20 mouse cellular contexts compared by ENCODE assay signal in the genomic region with DNA sequence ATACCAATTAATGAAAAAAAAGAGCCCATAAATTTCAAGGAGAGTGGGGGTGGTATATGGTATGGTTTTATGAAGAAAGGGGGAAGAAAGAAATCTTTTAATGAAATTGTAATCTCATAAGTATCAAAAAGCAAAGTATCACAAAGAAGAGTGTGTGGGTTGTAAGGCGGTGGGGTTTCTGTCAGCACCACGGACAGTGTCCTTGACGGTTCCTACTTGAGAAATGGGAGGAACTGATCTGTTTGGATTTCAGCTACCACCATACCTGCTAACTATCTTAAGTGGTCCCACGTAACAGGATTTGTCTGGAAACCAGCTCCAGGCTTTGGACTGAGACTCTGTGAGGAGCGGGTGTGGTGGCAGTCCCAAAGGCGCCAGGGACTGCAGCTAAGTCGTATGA. TPM values are rescaled to one million over a fixed set of nuclear protein-coding genes. Genes with fewer than 3 reads are reported as not detected.
A peak's percentile ranks its signal among the peaks of the same experiment; 100 is the strongest.
DNase-seq lines count a peak whose midpoint lies in the region; ATAC-seq and TF ChIP-seq lines count a peak whose summit lies in the region.
"Had no signal": no experiment of that assay in that cellular context is flagged by ENCODE, and none has a peak within 500 bp of the region (broad histone marks: within the 10 kb centered on the region; RNA-seq: fewer than 3 reads in every experiment).

No protein-coding gene starts in this region.

- H3K4me2 ChIP-seq in neural tube, embryonic 15.5 days, result no peak overlapping the region
- no peak overlapping the region for H3K4me2 ChIP-seq in myocyte (ENCODE audit: low read depth)
- H3K4me2 ChIP-seq: embryonic facial prominence, embryonic 13.5 days; forebrain, embryonic 13.5 days; heart, embryonic 11.5 days; liver, embryonic 12.5 days; midbrain, embryonic 12.5 days had no signal

- H3ac ChIP-seq in myocyte (ENCODE audit: control insufficient read depth, insufficient read length), result no peak overlapping the region

- no peaks in the 10 kb centered on the region for H3K36me3 ChIP-seq in neural tube, embryonic 15.5 days
- H3K36me3 ChIP-seq in myocyte (ENCODE audit: control insufficient read depth, insufficient read depth), result no peaks in the 10 kb centered on the region
- H3K36me3 ChIP-seq: embryonic facial prominence, embryonic 13.5 days; G1E; liver, embryonic 12.5 days; midbrain, embryonic 12.5 days had no signal

- no peak overlapping the region for H3K4me3 ChIP-seq in neural tube, embryonic 15.5 days (replicated peaks)
- H3K4me3 ChIP-seq in myocyte, result no peak overlapping the region
- H3K4me3 ChIP-seq: embryonic facial prominence, embryonic 13.5 days; forebrain, embryonic 13.5 days; layer of hippocampus, adult 2 months; liver, embryonic 12.5 days; midbrain, embryonic 12.5 days had no signal

- H3K4me1 ChIP-seq in neural tube, embryonic 15.5 days, result no peaks in the 10 kb centered on the region
- H3K4me1 ChIP-seq: embryonic facial prominence, embryonic 13.5 days; forebrain, embryonic 13.5 days; liver, embryonic 12.5 days; midbrain, embryonic 12.5 days had no signal

- peak; percentile 5 for DNase-seq in heart, postnatal 4 days
- DNase-seq in heart, postnatal 25 days (ENCODE audit: low spot score), result no peak
- DNase-seq in neural tube, embryonic 10.5 days (ENCODE audit: extremely low spot score, low spot score), result peak; percentile 26
- DNase-seq in embryo, embryonic 11 days, result peak; percentile 42
- DNase-seq in testis, postnatal 10 days (ENCODE audit: low spot score), result no peak
- DNase-seq: B cell, adult 2 months; cerebellum, adult 9-11 months; gastrocnemius, postnatal 10 days; kidney, adult 11 months had no signal

- intact Hi-C loops in heart, postnatal 25 days (cut with DNase I), result no loop called here

- H3K27ac ChIP-seq in neural tube, embryonic 15.5 days (replicated peaks), result no peak overlapping the region
- H3K27ac ChIP-seq: embryonic facial prominence, embryonic 13.5 days; forebrain, embryonic 13.5 days; layer of hippocampus, adult 2 months; liver, embryonic 12.5 days; midbrain, embryonic 12.5 days had no signal

- no peak for TF ChIP-seq POLR2A in myocyte (IDR thresholded peaks at IDR 0.05; ENCODE audit: insufficient read length, low read depth)

- H3K9me3 ChIP-seq in neural tube, embryonic 15.5 days (replicated peaks), result no peaks in the 10 kb centered on the region
- H3K9me3 ChIP-seq: embryonic facial prominence, embryonic 13.5 days; forebrain, embryonic 13.5 days; liver, embryonic 12.5 days; midbrain, embryonic 12.5 days had no signal

- H3K79me2 ChIP-seq in myocyte (ENCODE audit: control insufficient read depth, insufficient read depth), result no peaks in the 10 kb centered on the region

- no peak for ATAC-seq in neural tube, embryonic 15.5 days (ENCODE audit: low FRiP score)
- no peak for ATAC-seq in activated CD4-positive, CD25-positive, alpha-beta regulatory T cell, adult 4 months
- ATAC-seq: forebrain, embryonic 13.5 days; liver, embryonic 12.5 days had no signal

- 62% methylated on average over 7 of the region's 7 CpGs for WGBS in neural tube, embryonic 15.5 days

- H3K27me3 ChIP-seq in neural tube, embryonic 15.5 days (replicated peaks), result no peaks in the 10 kb centered on the region
- no peaks in the 10 kb centered on the region for H3K27me3 ChIP-seq in myocyte (ENCODE audit: control insufficient read depth, insufficient read depth, insufficient read length)
- H3K27me3 ChIP-seq: embryonic facial prominence, embryonic 13.5 days; forebrain, embryonic 13.5 days; liver, embryonic 12.5 days; midbrain, embryonic 12.5 days had no signal

- H3K9ac ChIP-seq in neural tube, embryonic 15.5 days (replicated peaks), result no peak overlapping the region
- H3K9ac ChIP-seq: embryonic facial prominence, embryonic 13.5 days; forebrain, embryonic 13.5 days; liver, embryonic 12.5 days; midbrain, embryonic 12.5 days had no signal

TF ChIP-seq in myocyte, 11 proteins besides CTCF, POLR2A, EP300 and RAD21:
- TF ChIP-seq MYOD1 (IDR thresholded peaks at IDR 0.05; ENCODE audit: control insufficient read depth in 1 of 3, insufficient read length in 2 of 3, low read depth in 2 of 3), result no peak
- TF ChIP-seq E2F4 (IDR thresholded peaks at IDR 0.05; ENCODE audit: insufficient read depth), result no peak
- peak; percentile 68 for TF ChIP-seq REST (IDR thresholded peaks at IDR 0.05; ENCODE audit: insufficient read depth, insufficient read length)

RNA-seq across cellular contexts. Expression of a gene that starts 48.9 kb away (rescaled TPM):
- total RNA-seq in heart, postnatal 4 days (2021), result not detected
- not detected for total RNA-seq in heart, postnatal 25 days (2021)
- polyA plus RNA-seq in neural tube, embryonic 15.5 days (2015; fragmentation: Nextera tagmentation; extraction: Ambion mirVana), result 2.2 and 2.8 TPM in 2 replicates
- polyA plus RNA-seq in myocyte (2012; fragmentation: generic; extraction: Trizol), result not detected
- polyA plus RNA-seq in activated CD4-positive, CD25-positive, alpha-beta regulatory T cell, adult 4 months (2017; shearing (Covaris generic)), result not detected
- total RNA-seq: hematopoietic stem cell, adult 5-6 weeks had no signal
- polyA plus RNA-seq: G1E; heart, embryonic 11.5 days; liver, embryonic 12.5 days had no signal

Comparison
In these comparisons a context has a peak if more than half of its experiments do, and no peak if none do; other contexts are left out.
1. DNase-seq: peak in heart, postnatal 4 days (single experiment), neural tube, embryonic 10.5 days (single experiment) and embryo, embryonic 11 days (single experiment); none in heart, postnatal 25 days (single experiment) and testis, postnatal 10 days (single experiment).